Mouse (Mus musculus) frontal cortex, postnatal 14 days (tissue): ENCODE measurements around the gene C1qtnf9.

Source experiments
- DNase-seq, 2 experiments: peaks; one replicate each; pipeline ENCODE4 v3.0.0; 2022; ENCODE audit warnings: low spot score in 2 of 2

Gene C1qtnf9

GRCm38 (mm10) chr14:60784427-60785315, 16.7 kb downstream of the C1qtnf9 start, which contains the start of gene Mipep:
Gene Mipep, plus strand, starts transcription at chr14:60784573.
- peak; percentile 70 to 80 for DNase-seq

DNA sequence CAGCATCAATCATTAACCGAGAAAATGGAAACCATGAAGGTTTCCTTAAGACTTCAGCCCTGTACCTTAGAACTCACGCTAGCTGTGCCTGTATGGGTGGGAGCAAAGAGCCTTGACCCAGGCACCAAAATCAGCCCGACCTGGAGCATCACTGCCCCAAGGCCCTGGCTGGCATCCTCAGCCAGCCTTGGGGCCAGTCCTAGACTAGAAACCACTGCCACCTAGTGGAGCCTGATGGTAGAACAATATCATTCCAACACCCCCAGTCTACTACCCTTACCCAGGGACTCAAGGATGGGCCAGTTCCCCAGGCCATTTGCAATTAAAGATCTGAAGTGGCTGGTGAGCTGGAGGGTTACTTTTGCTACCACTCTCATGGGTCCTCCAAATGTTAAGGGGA, 22.2 kb downstream of the C1qtnf9 start:
- no peak for DNase-seq

- no peak for DNase-seq
These were observed 28.8 kb downstream of the C1qtnf9 start for GRCm38 (mm10) chr14:60796600-60797322.

GRCm38 (mm10) chr14:60797596-60797995, 29.7 kb downstream of the C1qtnf9 start:
- no peak for DNase-seq

- DNase-seq, result no peak
These were observed 30.8 kb downstream of the C1qtnf9 start for GRCm38 (mm10) chr14:60798721-60799120.

DNA sequence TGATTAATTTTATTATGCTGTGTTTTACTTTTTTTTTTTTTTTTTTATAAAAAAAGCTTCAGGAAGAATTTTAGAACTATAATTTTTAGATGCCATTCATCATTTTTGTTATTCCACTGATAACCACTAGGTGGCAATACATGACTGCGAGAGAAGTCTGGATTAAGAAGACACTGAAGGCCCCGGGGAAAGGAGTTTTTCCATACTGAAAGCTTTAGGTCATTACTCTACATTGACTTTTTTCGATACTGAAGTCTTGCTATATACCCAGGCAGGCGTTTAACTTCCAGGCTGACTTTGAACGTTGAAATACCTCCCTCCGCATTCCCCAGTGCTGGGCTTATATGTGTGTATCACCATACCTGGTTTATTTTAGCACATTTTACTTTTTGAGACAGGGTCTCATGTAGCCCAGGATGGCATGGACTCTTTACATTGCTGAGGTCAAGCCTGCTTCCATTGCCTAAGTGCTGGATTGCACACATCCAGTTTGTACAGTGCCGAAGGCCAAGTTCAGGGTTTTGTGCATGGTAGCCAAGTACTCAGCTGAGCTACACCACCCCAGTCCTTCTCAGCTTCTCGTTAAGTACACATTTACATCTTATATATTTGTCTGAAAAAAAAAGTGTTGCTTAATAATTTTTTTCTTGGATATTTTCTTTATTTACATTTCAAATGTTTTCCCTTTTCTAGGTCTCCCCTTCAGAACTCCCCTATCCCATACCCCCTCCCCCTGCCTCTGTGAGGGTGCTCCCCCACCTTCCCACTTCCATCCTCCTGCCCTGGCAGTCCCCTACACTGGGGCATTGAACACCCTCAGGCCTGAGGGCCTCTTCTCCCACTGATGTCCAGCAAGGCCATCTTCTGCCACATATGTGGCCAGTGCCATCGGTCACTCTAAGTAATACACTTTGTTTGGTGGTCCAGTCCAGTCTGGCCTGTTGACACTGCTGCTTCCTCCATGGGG, 32.1 kb downstream of the C1qtnf9 start:
- DNase-seq, result no peak

DNA sequence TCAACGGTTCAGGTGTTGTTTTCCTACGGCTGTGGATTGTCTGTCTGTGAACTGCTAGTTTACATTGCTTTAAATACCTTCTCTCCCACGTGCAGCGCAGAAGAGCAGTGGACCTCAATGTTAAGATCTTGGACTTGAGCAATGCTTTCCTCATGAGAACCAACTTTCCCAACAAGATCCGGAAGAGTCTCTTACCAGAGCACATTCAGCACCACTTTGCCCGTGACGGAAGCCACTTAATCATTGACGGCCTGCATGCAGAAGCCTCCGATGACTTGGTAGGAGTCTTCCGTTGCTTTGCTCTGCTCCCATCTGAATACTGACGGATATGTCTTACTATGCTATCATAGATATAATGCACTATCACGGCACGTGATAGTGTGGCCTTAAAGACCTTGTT, 34.1 kb downstream of the C1qtnf9 start:
- DNase-seq, result no peak

DNA sequence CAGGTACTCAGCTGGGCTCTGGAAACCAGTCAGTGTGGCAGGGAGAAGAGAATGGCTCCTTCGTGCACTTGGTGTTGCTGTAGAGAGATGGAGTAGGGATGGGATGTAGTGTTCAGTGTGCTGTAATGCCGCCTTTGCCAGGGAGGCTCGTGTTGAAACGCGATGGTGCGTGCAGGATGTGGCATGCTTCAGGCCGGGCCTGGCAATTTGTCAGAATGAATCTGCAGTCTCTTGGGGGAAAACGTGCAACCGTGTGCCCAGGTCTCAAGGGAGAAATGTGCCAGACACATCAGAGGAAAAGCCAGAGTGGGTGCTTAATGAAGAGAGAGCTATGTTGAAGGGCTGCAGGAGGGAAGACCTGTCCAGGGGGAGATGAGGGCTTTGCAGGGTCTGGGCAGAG, 37.0 kb downstream of the C1qtnf9 start:
- DNase-seq, result no peak

GRCm38 (mm10) chr14:60805871-60806270, 37.9 kb downstream of the C1qtnf9 start:
- no peak for DNase-seq

GRCm38 (mm10) chr14:60806891-60807344, 39.0 kb downstream of the C1qtnf9 start:
- DNase-seq, result no peak

- no peak for DNase-seq
These were observed 41.9 kb downstream of the C1qtnf9 start for GRCm38 (mm10) chr14:60809881-60810280.

GRCm38 (mm10) chr14:60811547-60811946, 43.6 kb downstream of the C1qtnf9 start:
- DNase-seq, result no peak

DNA sequence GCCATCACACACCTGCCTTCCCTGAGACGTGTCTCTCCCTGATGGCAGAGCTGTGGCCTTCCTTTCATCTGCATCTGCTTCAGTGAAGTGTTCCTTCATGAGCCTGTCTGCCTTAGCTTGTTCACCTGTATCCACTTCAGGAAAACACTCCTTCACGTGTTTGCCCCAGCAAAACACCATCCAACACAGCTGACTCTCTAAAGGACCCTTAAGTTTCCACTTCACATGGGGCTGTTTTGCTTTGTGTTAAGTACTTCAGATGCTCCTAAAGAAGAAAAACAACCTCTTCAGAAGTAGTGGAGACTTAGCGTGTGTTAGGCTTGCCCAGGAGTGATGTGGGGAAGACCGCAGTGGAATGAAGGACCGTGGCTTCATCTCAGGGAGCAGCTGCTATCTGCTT, 47.2 kb downstream of the C1qtnf9 start:
- DNase-seq, result no peak

DNA sequence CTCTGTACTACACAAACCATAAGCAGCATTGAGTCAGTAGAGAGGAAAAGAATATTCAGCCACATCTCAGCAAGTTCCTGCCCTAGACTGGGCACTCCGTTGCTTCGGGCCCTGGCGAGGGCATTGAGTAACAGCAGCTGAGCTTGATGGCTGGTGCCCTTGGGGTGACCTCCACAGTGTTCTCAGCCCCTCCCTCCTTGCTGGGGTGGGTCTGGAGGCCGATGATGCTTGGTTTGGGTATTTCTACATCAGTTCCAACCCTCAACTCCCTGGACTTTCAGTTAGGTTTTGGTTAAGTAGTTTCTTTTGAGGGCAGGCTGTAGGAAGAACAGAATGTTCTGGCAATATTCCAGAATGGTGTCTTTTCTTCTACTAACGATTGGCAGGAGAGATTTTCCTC, 50.1 kb downstream of the C1qtnf9 start:
- DNase-seq, result no peak

GRCm38 (mm10) chr14:60830096-60830495, 62.2 kb downstream of the C1qtnf9 start:
- no peak for DNase-seq
